Mouse (Mus musculus) hindbrain, embryonic 12.5 days (tissue): ENCODE measurements at regions not wholly inside any gene's neighbourhood (a gene's known extent, or its start where the extent isn't known, plus 50 kb on each side); places are given as distances from the start of the nearest gene placed in this dataset.

ENCODE experiments used
- ATAC-seq: fragments of 200-750 bp; cut with Nextera tagmentation; 2 replicates; pipeline ENCODE4 v1.8.0; 2017; ENCODE audit warnings: moderate TSS enrichment; ENCODE audit not compliant: low FRiP score
- H3K27ac ChIP-seq: fragments of 300-500 bp; sonication (generic); 2 replicates; pipeline ENCODE4 v1.5.1; 2016; ENCODE audit warnings: mild to moderate bottlenecking
- H3K27me3 ChIP-seq: fragments of 300-500 bp; sonication (generic); 2 replicates; pipeline ENCODE4 v1.6.1; 2016; ENCODE audit warnings: mild to moderate bottlenecking
- H3K36me3 ChIP-seq: fragments of 300-500 bp; sonication (generic); 2 replicates; pipeline ENCODE4 v1.6.1; 2016; ENCODE audit warnings: mild to moderate bottlenecking
- H3K4me1 ChIP-seq: fragments of 300-500 bp; sonication (generic); 2 replicates; pipeline ENCODE4 v1.6.1; 2016
- H3K4me2 ChIP-seq: fragments of 300-500 bp; sonication (generic); replicated peaks from 2 replicates; pipeline ENCODE4 v1.6.1; 2016; ENCODE audit warnings: mild to moderate bottlenecking
- H3K4me3 ChIP-seq: fragments of 300-500 bp; sonication (generic); 2 replicates; pipeline ENCODE4 v1.5.1; 2016; ENCODE audit warnings: mild to moderate bottlenecking
- H3K9ac ChIP-seq: fragments of 300-500 bp; sonication (generic); 2 replicates; pipeline ENCODE4 v1.6.1; 2016; ENCODE audit warnings: mild to moderate bottlenecking, moderate library complexity
- H3K9me3 ChIP-seq: fragments of 300-500 bp; sonication (generic); replicated peaks from 2 replicates; pipeline ENCODE4 v1.6.1; 2016; ENCODE audit warnings: mild to moderate bottlenecking
- WGBS: fragments of 180-500 bp; shearing (Covaris S2); methylation state at CpG from one replicate; pipeline ENCODE4 v1.1.7; 2016; 5-methylcytosine and 5-hydroxymethylcytosine counted together

- no peaks in the 10 kb centered on the region for H3K36me3 ChIP-seq
- no peaks in the 10 kb centered on the region for H3K9me3 ChIP-seq
- no peak overlapping the region for H3K4me2 ChIP-seq
- no peak overlapping the region for H3K9ac ChIP-seq
- no peak for ATAC-seq
- no peaks in the 10 kb centered on the region for H3K27me3 ChIP-seq
- no peak overlapping the region for H3K27ac ChIP-seq
- H3K4me1 ChIP-seq, result no peaks in the 10 kb centered on the region
- WGBS, result 94% methylated on average over 1 of the region's 1 CpGs
- no peak overlapping the region for H3K4me3 ChIP-seq
These were observed 192.3 kb downstream of the Parm1 start for GRCm38 (mm10) chr5:91709494-91710286.

- no peak overlapping the region for H3K4me3 ChIP-seq
- H3K36me3 ChIP-seq, result no peaks in the 10 kb centered on the region
- no peak for ATAC-seq
- H3K4me2 ChIP-seq, result no peak overlapping the region
- 90% methylated on average over 6 of the region's 6 CpGs for WGBS
- no peaks in the 10 kb centered on the region for H3K27me3 ChIP-seq
- no peak overlapping the region for H3K9ac ChIP-seq
- no peaks in the 10 kb centered on the region for H3K4me1 ChIP-seq
- H3K27ac ChIP-seq, result no peak overlapping the region
- no peaks in the 10 kb centered on the region for H3K9me3 ChIP-seq
These were observed 190.7 kb downstream of the Parm1 start for GRCm38 (mm10) chr5:91708149-91708548.

- H3K4me1 ChIP-seq, result no peaks in the 10 kb centered on the region
- no peaks in the 10 kb centered on the region for H3K36me3 ChIP-seq
- H3K9ac ChIP-seq, result no peak overlapping the region
- H3K4me3 ChIP-seq, result no peak overlapping the region
- no peak for ATAC-seq
- no peaks in the 10 kb centered on the region for H3K27me3 ChIP-seq
- no peaks in the 10 kb centered on the region for H3K9me3 ChIP-seq
- 80% methylated on average over 6 of the region's 6 CpGs for WGBS
- no peak overlapping the region for H3K27ac ChIP-seq
- no peak overlapping the region for H3K4me2 ChIP-seq
These were observed 179.7 kb downstream of the Parm1 start for GRCm38 (mm10) chr5:91697075-91697474.

- 84% methylated on average over 6 of the region's 6 CpGs for WGBS
These were observed 179.1 kb downstream of the Parm1 start for GRCm38 (mm10) chr5:91696532-91696931.

GRCm38 (mm10) chr5:91695632-91696031 lies 178.2 kb downstream of the Parm1 start:
- no peaks in the 10 kb centered on the region for H3K36me3 ChIP-seq
- no peaks in the 10 kb centered on the region for H3K4me1 ChIP-seq
- H3K27me3 ChIP-seq, result no peaks in the 10 kb centered on the region
- H3K4me2 ChIP-seq, result no peak overlapping the region
- no peak overlapping the region for H3K4me3 ChIP-seq
- no peak overlapping the region for H3K27ac ChIP-seq
- WGBS, result 76% methylated on average over 3 of the region's 3 CpGs
- no peak overlapping the region for H3K9ac ChIP-seq
- ATAC-seq, result no peak
- no peaks in the 10 kb centered on the region for H3K9me3 ChIP-seq

More at GRCm38 (mm10) chr5:91696532-91696931, 179.1 kb downstream of the Parm1 start:
- H3K4me3 ChIP-seq, result no peak overlapping the region
- no peak overlapping the region for H3K9ac ChIP-seq
- no peak overlapping the region for H3K4me2 ChIP-seq
- ATAC-seq, result no peak
- H3K9me3 ChIP-seq, result no peaks in the 10 kb centered on the region
- H3K27me3 ChIP-seq, result no peaks in the 10 kb centered on the region
- H3K27ac ChIP-seq, result no peak overlapping the region
- H3K4me1 ChIP-seq, result no peaks in the 10 kb centered on the region
- H3K36me3 ChIP-seq, result no peaks in the 10 kb centered on the region

- Histone ChIP-seq H3K4me1 (no peaks in the 10 kb centered on the region), H3K9me3 (no peaks in the 10 kb centered on the region; the same call in 1 of the 2 replicates), H3K36me3 (no peaks in the 10 kb centered on the region), H3K27ac (no peak overlapping the region), H3K4me3 (no peak overlapping the region), H3K9ac (no peak overlapping the region), H3K27me3 (no peaks in the 10 kb centered on the region), H3K4me2 (no peak overlapping the region)
- no peak for ATAC-seq
- WGBS, result 85% methylated on average over 11 of the region's 11 CpGs
These were observed 175.9 kb downstream of the Parm1 start for GRCm38 (mm10) chr5:91693277-91693676.

GRCm38 (mm10) chr5:91692292-91692691 lies 174.9 kb downstream of the Parm1 start:
- Histone ChIP-seq H3K27me3 (no peaks in the 10 kb centered on the region), H3K4me3 (no peak overlapping the region), H3K9me3 (no peaks in the 10 kb centered on the region; the same call in 1 of the 2 replicates), H3K4me1 (no peaks in the 10 kb centered on the region), H3K36me3 (no peaks in the 10 kb centered on the region), H3K9ac (no peak overlapping the region), H3K27ac (no peak overlapping the region), H3K4me2 (no peak overlapping the region)
- WGBS, result 44% methylated on average over 6 of the region's 6 CpGs
- ATAC-seq, result no peak

- H3K4me3 ChIP-seq, result no peak overlapping the region
- no peaks in the 10 kb centered on the region for H3K4me1 ChIP-seq
- WGBS, result 83% methylated on average over 6 of the region's 6 CpGs
- no peak overlapping the region for H3K27ac ChIP-seq
- ATAC-seq, result no peak
- H3K9ac ChIP-seq, result no peak overlapping the region
- H3K9me3 ChIP-seq, result no peaks in the 10 kb centered on the region
- no peaks in the 10 kb centered on the region for H3K36me3 ChIP-seq
- H3K4me2 ChIP-seq, result no peak overlapping the region
- H3K27me3 ChIP-seq, result no peaks in the 10 kb centered on the region
These were observed 161.3 kb downstream of the Parm1 start for GRCm38 (mm10) chr5:91678727-91679126.
